Mouse (Mus musculus): ENCODE measurements around the gene Tmem248. TPM values are rescaled to one million over a fixed set of nuclear protein-coding genes. Genes with fewer than 3 reads are reported as not detected.

Tmem248 gene
- total and polyA plus RNA-seq, 3 experiments: 72.1 to 82.9 (median 80.9) TPM

- TF ChIP-seq NELFE (IDR thresholded peaks at IDR 0.05; ENCODE audit: low read depth, low read length) (peak; percentile 96), TBP (conservative IDR thresholded peaks at IDR 0.05; ENCODE audit: low read depth, low read length) (peak; percentile 96), USF2 (conservative IDR thresholded peaks at IDR 0.05; ENCODE audit: low read depth, low read length) (no peak), MAX (IDR thresholded peaks at IDR 0.05; ENCODE audit: low read length) (peak; percentile 15; the same call in 1 of the 2 replicates), POLR2A (IDR thresholded peaks at IDR 0.05; ENCODE audit: low read depth, low read length) (peak; percentile 96), USF1 (IDR thresholded peaks at IDR 0.05; ENCODE audit: low read depth, low read length) (no peak), IRF4 (IDR thresholded peaks at IDR 0.05; ENCODE audit: low read depth, low read length) (peak; percentile 80), NRF1 (IDR thresholded peaks at IDR 0.05; ENCODE audit: low read depth, low read length) (peak; percentile 43), CHD2 (IDR thresholded peaks at IDR 0.05; ENCODE audit: low read length) (peak; percentile 49; the same call in 1 of the 2 replicates)
Observed at GRCm38 (mm10) chr5:130256678-130257271, 39.9 kb downstream of the Tmem248 start (continued).

- in situ Hi-C loops (cut with MboI; ENCODE audit: low pct_ligation_motif_present, low pct_unique_long_range_greater_than_20kb, low sequenced_read_pairs) (no loop called here), dilution Hi-C loops (cut with MboI; ENCODE audit: extremely low pct_ligation_motif_present, extremely low pct_unique_long_range_greater_than_20kb, low sequenced_read_pairs) (no loop called here)
- peaks cover 2 to 29% of the 10 kb centered on the region in 2 experiments; a peak in 2 of 4 replicates for H3K4me1 ChIP-seq (ENCODE audit: control insufficient read depth in 1 of 2, insufficient read depth in 2 of 2)
- TF ChIP-seq TCF12 (IDR thresholded peaks at IDR 0.05; ENCODE audit: low read depth, low read length) (no peak), ELF1 (IDR thresholded peaks at IDR 0.05; ENCODE audit: low read depth, low read length) (no peak), NRF1 (IDR thresholded peaks at IDR 0.05; ENCODE audit: low read depth, low read length) (no peak), CHD2 (IDR thresholded peaks at IDR 0.05; ENCODE audit: low read length) (no peak), MAFK (IDR thresholded peaks at IDR 0.05; ENCODE audit: insufficient replicate concordance, low read length) (no peak), MXI1 (IDR thresholded peaks at IDR 0.05; ENCODE audit: low read depth, low read length) (no peak), MYC (IDR thresholded peaks at IDR 0.05; ENCODE audit: low read depth, low read length) (no peak)
- H3K27me3 ChIP-seq (replicated peaks): no peaks in the 10 kb centered on the region
- H3K4me3 ChIP-seq (replicated peaks in 1 of 3; ENCODE audit: low read depth in 2 of 3, low read length in 2 of 3, poor library complexity in 1 of 3): peak overlapping the region; percentile 88 to 96 (median 94)
- H3K9me3 ChIP-seq (replicated peaks; ENCODE audit: low read length): no peaks in the 10 kb centered on the region
- H3K4me2 ChIP-seq (ENCODE audit: insufficient read depth, low read depth, poor library complexity, severe bottlenecking): peak overlapping the region; percentile 88
- DNase-seq (ENCODE audit: extremely low read depth): no peak
- H3K79me2 ChIP-seq (replicated peaks; ENCODE audit: control insufficient read depth, extremely low read depth, insufficient read depth, poor library complexity, severe bottlenecking): peaks cover 36% of the 10 kb centered on the region
- peak overlapping the region; percentile 73 for H3K9ac ChIP-seq (ENCODE audit: insufficient read depth, low read depth)
- no peak overlapping the region for H3K27ac ChIP-seq (ENCODE audit: insufficient read depth, low read depth)
- H3K36me3 ChIP-seq (replicated peaks in 1 of 2; ENCODE audit: control insufficient read depth in 1 of 2, insufficient read depth in 1 of 2, low read length in 1 of 2): peaks cover 17 to 35% of the 10 kb centered on the region in 2 experiments
Observed at GRCm38 (mm10) chr5:130257303-130257702, 40.4 kb downstream of the Tmem248 start.

GRCm38 (mm10) chr5:130263454-130263853 lies 46.6 kb downstream of the Tmem248 start:
- H3K36me3 ChIP-seq (replicated peaks in 1 of 2; ENCODE audit: control insufficient read depth in 1 of 2, insufficient read depth in 1 of 2, low read length in 1 of 2): peaks cover 50 to 80% of the 10 kb centered on the region in 2 experiments
- TF ChIP-seq ZNF384 (IDR thresholded peaks at IDR 0.05; ENCODE audit: low read depth, low read length) (peak; percentile 60), ZKSCAN1 (IDR thresholded peaks at IDR 0.05; ENCODE audit: borderline replicate concordance, low read depth, low read length) (no peak), USF1 (IDR thresholded peaks at IDR 0.05; ENCODE audit: low read depth, low read length) (no peak), RAD21 (IDR thresholded peaks at IDR 0.05; ENCODE audit: low read depth, low read length) (peak; percentile 46), POLR2A (IDR thresholded peaks at IDR 0.05; ENCODE audit: low read depth, low read length) (no peak), CTCF (conservative IDR thresholded peaks at IDR 0.05 in 1 of 2, IDR thresholded peaks at IDR 0.05 in 1 of 2; ENCODE audit: low read depth in 2 of 2, low read length in 2 of 2) (peak in 1 of 2 experiments; percentile 51; a peak in 3 of 4 replicates), POLR2AphosphoS2 (IDR thresholded peaks at IDR 0.05; ENCODE audit: low read depth, low read length) (no peak), ETS1 (conservative IDR thresholded peaks at IDR 0.05; ENCODE audit: low read depth, low read length) (no peak)
- dilution Hi-C loops (cut with MboI; ENCODE audit: extremely low pct_ligation_motif_present, extremely low pct_unique_long_range_greater_than_20kb, low sequenced_read_pairs): no loop called here
- H3K9me3 ChIP-seq (replicated peaks; ENCODE audit: low read length): no peaks in the 10 kb centered on the region
- peaks cover 0 to 8% of the 10 kb centered on the region in 2 experiments; a peak in 2 of 4 replicates for H3K4me1 ChIP-seq (ENCODE audit: control insufficient read depth in 1 of 2, insufficient read depth in 2 of 2)
- no peak overlapping the region for H3K4me2 ChIP-seq (ENCODE audit: insufficient read depth, low read depth, poor library complexity, severe bottlenecking)
- in situ Hi-C loops (cut with MboI; ENCODE audit: low pct_ligation_motif_present, low pct_unique_long_range_greater_than_20kb, low sequenced_read_pairs): no loop called here
- H3K9ac ChIP-seq (ENCODE audit: insufficient read depth, low read depth): no peak overlapping the region
- no peaks in the 10 kb centered on the region for H3K27me3 ChIP-seq (replicated peaks)
- DNase-seq (ENCODE audit: extremely low read depth): no peak
- H3K4me3 ChIP-seq (replicated peaks in 1 of 3; ENCODE audit: low read depth in 2 of 3, low read length in 2 of 3, poor library complexity in 1 of 3): no peak overlapping the region
- peaks cover 6% of the 10 kb centered on the region; the same call in 1 of the 2 replicates for H3K79me2 ChIP-seq (replicated peaks; ENCODE audit: control insufficient read depth, extremely low read depth, insufficient read depth, poor library complexity, severe bottlenecking)
- no peak overlapping the region for H3K27ac ChIP-seq (ENCODE audit: insufficient read depth, low read depth)

All from CH12.LX (cell line).